Mouse (Mus musculus) testis, adult 2 months (tissue): Measurements from ENCODE around the gene Trabd. TPM values are rescaled to one million over a fixed set of nuclear protein-coding genes. Genes with fewer than 3 reads are reported as not detected.

Experiments
- H3K27ac ChIP-seq: fragments of 200-500 bp; 2 replicates; pipeline ENCODE4 v1.5.1; 2012; ENCODE audit warnings: low read depth, low read length; ENCODE audit not compliant: control insufficient read depth, insufficient read depth
- H3K27me3 ChIP-seq: fragments of 200-500 bp; 2 replicates; pipeline ENCODE4 v1.6.1; 2012; ENCODE audit warnings: mild to moderate bottlenecking, low read length, moderate library complexity; ENCODE audit not compliant: control insufficient read depth, insufficient read depth
- H3K36me3 ChIP-seq: fragments of 200-500 bp; 2 replicates; pipeline ENCODE4 v1.6.1; 2012; ENCODE audit warnings: mild to moderate bottlenecking, low read length; ENCODE audit not compliant: control insufficient read depth, insufficient read depth
- H3K4me1 ChIP-seq: fragments of 200-500 bp; 2 replicates; pipeline ENCODE4 v1.6.1; 2012; ENCODE audit warnings: low read length; ENCODE audit not compliant: control insufficient read depth, insufficient read depth
- H3K4me3 ChIP-seq: fragments of 200-500 bp; 2 replicates; pipeline ENCODE4 v1.5.1; 2012; ENCODE audit warnings: low read depth, mild to moderate bottlenecking, low read length, moderate library complexity, mixed read lengths; ENCODE audit not compliant: control insufficient read depth
- CTCF ChIP-seq: fragments of 200-500 bp; IDR thresholded peaks from 2 replicates; pipeline ENCODE4 v1.5.1; 2012; ENCODE audit warnings: low read depth, mild to moderate bottlenecking, inconsistent platforms, low read length, moderate library complexity; ENCODE audit not compliant: control insufficient read depth, insufficient read depth, insufficient replicate concordance
- POLR2A ChIP-seq: fragments of 200-500 bp; IDR thresholded peaks from 2 replicates; pipeline ENCODE4 v1.6.1; 2012; ENCODE audit warnings: low read depth, mild to moderate bottlenecking, inconsistent platforms, low read length, moderate library complexity; ENCODE audit not compliant: control insufficient read depth
- polyA plus RNA-seq: library from polyadenylated mRNA; depleted of rRNA; stranded (reverse); fragments of >200 nt; gene quantifications from 2 replicates; pipeline ENCODE4 v1.2.3, GENCODE M21; 2012

The Trabd gene
- polyA plus RNA-seq, 1 experiment = 17.3 TPM

GRCm38 (mm10) chr15:89118007-89118406, 43.1 kb downstream of the Trabd start:
- peaks cover 6% of the 10 kb centered on the region; the same call in 1 of the 2 replicates for H3K4me1 ChIP-seq
- H3K4me3 ChIP-seq = no peak overlapping the region
- no peaks in the 10 kb centered on the region for H3K27me3 ChIP-seq
- H3K36me3 ChIP-seq = no peaks in the 10 kb centered on the region; the same call in 1 of the 2 replicates
- no peak for TF ChIP-seq POLR2A
- TF ChIP-seq CTCF = no peak
- no peak overlapping the region for H3K27ac ChIP-seq

- Histone ChIP-seq H3K36me3 (no peaks in the 10 kb centered on the region; the same call in 1 of the 2 replicates), H3K27me3 (no peaks in the 10 kb centered on the region), H3K4me3 (peak within 1 kb of the TSS; percentile 85), H3K4me1 (peaks cover 12% of the 10 kb centered on the region), H3K27ac (peak within 1 kb of the TSS; percentile 72)
- TF ChIP-seq CTCF (no peak), POLR2A (peak; percentile 76)
Observed at GRCm38 (mm10) chr15:89122649-89123366, 47.9 kb downstream of the Trabd start, which contains the start of gene Tubgcp6. Gene Tubgcp6, minus strand, starts transcription at chr15:89123112.

- Histone ChIP-seq H3K4me3 (peak overlapping the region; percentile 85), H3K36me3 (no peaks in the 10 kb centered on the region; the same call in 1 of the 2 replicates), H3K27ac (no peak overlapping the region), H3K4me1 (peaks cover 12% of the 10 kb centered on the region), H3K27me3 (no peaks in the 10 kb centered on the region)
- no peak for TF ChIP-seq CTCF
Observed at GRCm38 (mm10) chr15:89123595-89123994, 48.7 kb downstream of the Trabd start.

GRCm38 (mm10) chr15:89124312-89124711, 49.4 kb downstream of the Trabd start:
- peaks cover 17% of the 10 kb centered on the region for H3K4me1 ChIP-seq
- TF ChIP-seq POLR2A (no peak), CTCF (no peak)
- H3K27me3 ChIP-seq = no peaks in the 10 kb centered on the region
- H3K36me3 ChIP-seq = no peaks in the 10 kb centered on the region
- H3K4me3 ChIP-seq = no peak overlapping the region
- H3K27ac ChIP-seq = no peak overlapping the region

- Histone ChIP-seq H3K27me3 (no peaks in the 10 kb centered on the region), H3K36me3 (no peaks in the 10 kb centered on the region), H3K4me3 (no peak overlapping the region), H3K4me1 (peaks cover 17% of the 10 kb centered on the region), H3K27ac (no peak overlapping the region)
- TF ChIP-seq POLR2A (no peak), CTCF (no peak)
Observed at GRCm38 (mm10) chr15:89125351-89125750, 50.4 kb downstream of the Trabd start.

GRCm38 (mm10) chr15:89126622-89127021, 51.7 kb downstream of the Trabd start:
- Histone ChIP-seq H3K36me3 (no peaks in the 10 kb centered on the region), H3K27me3 (no peaks in the 10 kb centered on the region), H3K4me1 (peaks cover 17% of the 10 kb centered on the region), H3K4me3 (no peak overlapping the region), H3K27ac (no peak overlapping the region)
- TF ChIP-seq CTCF (no peak), POLR2A (no peak)

- Histone ChIP-seq H3K36me3 (no peaks in the 10 kb centered on the region), H3K4me3 (no peak overlapping the region), H3K4me1 (peaks cover 11% of the 10 kb centered on the region), H3K27me3 (no peaks in the 10 kb centered on the region), H3K27ac (no peak overlapping the region)
- TF ChIP-seq CTCF = no peak
- TF ChIP-seq POLR2A = no peak
Observed at GRCm38 (mm10) chr15:89127364-89127940, 52.5 kb downstream of the Trabd start.
